Mouse (Mus musculus): Measurements from ENCODE around the gene Ly6g6c.

Gene Ly6g6c

GRCm38 (mm10) chr17:35055691-35056495 lies 9.3 kb upstream of the Ly6g6c start:
- no peak for DNase-seq (ENCODE audit: extremely low spot score, low read depth, low spot score)

GRCm38 (mm10) chr17:35057090-35057489 lies 8.1 kb upstream of the Ly6g6c start:
- no peak for DNase-seq (ENCODE audit: extremely low spot score, low read depth, low spot score)

GRCm38 (mm10) chr17:35058316-35058715 lies 6.9 kb upstream of the Ly6g6c start:
- DNase-seq (ENCODE audit: extremely low spot score, low read depth, low spot score), result no peak

GRCm38 (mm10) chr17:35058911-35059892 lies 6.0 kb upstream of the Ly6g6c start, which contains the start of gene Ddah2:
TSS of gene Ddah2 (plus strand) at chr17:35059035.
- peak; percentile 52 for DNase-seq (ENCODE audit: extremely low spot score, low read depth, low spot score)

GRCm38 (mm10) chr17:35060071-35060470 lies 5.1 kb upstream of the Ly6g6c start:
- no peak for DNase-seq (ENCODE audit: extremely low spot score, low read depth, low spot score)

- no peak for DNase-seq (ENCODE audit: extremely low spot score, low read depth, low spot score)
Observed at GRCm38 (mm10) chr17:35060737-35061297, 4.4 kb upstream of the Ly6g6c start.

- no peak for DNase-seq (ENCODE audit: extremely low spot score, low read depth, low spot score)
Observed at GRCm38 (mm10) chr17:35061299-35061698, 3.9 kb upstream of the Ly6g6c start.

GRCm38 (mm10) chr17:35063466-35063865 lies 1.7 kb upstream of the Ly6g6c start:
- no peak for DNase-seq (ENCODE audit: extremely low spot score, low read depth, low spot score)

- DNase-seq (ENCODE audit: extremely low spot score, low read depth, low spot score), result no peak
Observed at GRCm38 (mm10) chr17:35064378-35064877, 760 bp upstream of the Ly6g6c start.

GRCm38 (mm10) chr17:35066084-35066483 lies 896 bp downstream of the Ly6g6c start, which contains the start of gene Mpig6b:
TSS of gene Mpig6b (minus strand) at chr17:35066184.
- no peak for DNase-seq (ENCODE audit: extremely low spot score, low read depth, low spot score)

- DNase-seq (ENCODE audit: extremely low spot score, low read depth, low spot score), result no peak
Observed at GRCm38 (mm10) chr17:35068213-35068914, 3.2 kb downstream of the Ly6g6c start.

GRCm38 (mm10) chr17:35070556-35071229 lies 5.5 kb downstream of the Ly6g6c start:
- DNase-seq (ENCODE audit: extremely low spot score, low read depth, low spot score), result no peak

- no peak for DNase-seq (ENCODE audit: extremely low spot score, low read depth, low spot score)
Observed at GRCm38 (mm10) chr17:35071454-35071853, 6.3 kb downstream of the Ly6g6c start.

GRCm38 (mm10) chr17:35074097-35074496 lies 8.9 kb downstream of the Ly6g6c start:
- no peak for DNase-seq (ENCODE audit: extremely low spot score, low read depth, low spot score)

GRCm38 (mm10) chr17:35076507-35077176 lies 11.5 kb downstream of the Ly6g6c start, which contains the start of gene Ly6g6e:
TSS of gene Ly6g6e (plus strand) at chr17:35076902.
- no peak for DNase-seq (ENCODE audit: extremely low spot score, low read depth, low spot score)

- no peak for DNase-seq (ENCODE audit: extremely low spot score, low read depth, low spot score)
Observed at GRCm38 (mm10) chr17:35077285-35077684, 12.1 kb downstream of the Ly6g6c start.

GRCm38 (mm10) chr17:35077786-35078233 lies 12.6 kb downstream of the Ly6g6c start, which contains the start of gene Ly6g6d:
TSS of gene Ly6g6d (minus strand) at chr17:35078065.
- DNase-seq (ENCODE audit: extremely low spot score, low read depth, low spot score), result no peak

- no peak for DNase-seq (ENCODE audit: extremely low spot score, low read depth, low spot score)
Observed at GRCm38 (mm10) chr17:35079778-35080177, 14.6 kb downstream of the Ly6g6c start.

- no peak for DNase-seq (ENCODE audit: extremely low spot score, low read depth, low spot score)
Observed at GRCm38 (mm10) chr17:35080248-35080647, 15.1 kb downstream of the Ly6g6c start.
